Mouse (Mus musculus) embryonic facial prominence, embryonic 14.5 days (tissue): Measurements from ENCODE around the gene Rnf25. TPM values are rescaled to one million over a fixed set of nuclear protein-coding genes. Genes with fewer than 3 reads are reported as not detected.

Experiments
- ATAC-seq: fragments of 200-750 bp; cut with Nextera tagmentation; 2 replicates; pipeline ENCODE4 v1.8.0; 2017; ENCODE audit warnings: low read depth, moderate number of reproducible peaks, moderate TSS enrichment
- DNase-seq: peaks from one replicate; pipeline ENCODE4 v3.0.0-alpha.2; 2015; ENCODE audit warnings: low spot score
- H3K27ac ChIP-seq: fragments of 300-500 bp; sonication (generic); replicated peaks from 2 replicates; pipeline ENCODE4 v1.5.1; 2014; ENCODE audit warnings: low read depth, mild to moderate bottlenecking, low read length, moderate library complexity
- H3K27me3 ChIP-seq: fragments of 300-500 bp; sonication (generic); replicated peaks from 2 replicates; pipeline ENCODE4 v1.6.1; 2014; ENCODE audit warnings: low read length; ENCODE audit not compliant: control insufficient read depth, insufficient read depth
- H3K36me3 ChIP-seq: fragments of 300-500 bp; sonication (generic); 2 replicates; pipeline ENCODE4 v1.6.1; 2014; ENCODE audit warnings: low read length, mixed read lengths; ENCODE audit not compliant: control insufficient read depth, insufficient read depth
- H3K4me1 ChIP-seq: fragments of 300-500 bp; sonication (generic); 2 replicates; pipeline ENCODE4 v1.6.1; 2014; ENCODE audit warnings: antibody characterized with exemption, low read length; ENCODE audit not compliant: control insufficient read depth, insufficient read depth
- H3K4me2 ChIP-seq: fragments of 300-500 bp; sonication (generic); 2 replicates; pipeline ENCODE4 v1.6.1; 2014; ENCODE audit warnings: low read depth, mild to moderate bottlenecking, low read length, moderate library complexity, mixed read lengths
- H3K4me3 ChIP-seq: fragments of 300-500 bp; sonication (generic); 2 replicates; pipeline ENCODE4 v1.5.1; 2014; ENCODE audit warnings: low read depth, mild to moderate bottlenecking, low read length
- H3K9ac ChIP-seq: fragments of 300-500 bp; sonication (generic); 2 replicates; pipeline ENCODE4 v1.6.1; 2014; ENCODE audit warnings: low read depth, mild to moderate bottlenecking, low read length, moderate library complexity, mixed read lengths
- H3K9me3 ChIP-seq: fragments of 300-500 bp; sonication (generic); 2 replicates; pipeline ENCODE4 v1.6.1; 2016; ENCODE audit warnings: low read length; ENCODE audit not compliant: control insufficient read depth
- WGBS: fragments of 180-500 bp; shearing (Covaris S2); extraction: QIAGEN DNeasy Blood & Tissue Kit; methylation state at CpG from one replicate; pipeline ENCODE4 v1.1.7; 2014; 5-methylcytosine and 5-hydroxymethylcytosine counted together
- polyA plus RNA-seq: library from polyadenylated mRNA; unstranded; fragments of >200 nt; fragmentation: Nextera tagmentation; extraction: Ambion mirVana; gene quantifications from 2 replicates; pipeline ENCODE4 v1.2.1, GENCODE M21; 2014

Gene Rnf25
- 7.0 and 8.8 TPM in 2 replicates for polyA plus RNA-seq

- Histone ChIP-seq H3K4me1 (peaks cover 11% of the 10 kb centered on the region), H3K4me3 (peak within 1 kb of the TSS; percentile 69), H3K27ac (no peak within 1 kb of the TSS; the same call in 1 of the 2 replicates), H3K27me3 (no peaks in the 10 kb centered on the region), H3K9ac (peak within 1 kb of the TSS; percentile 79), H3K4me2 (peak within 1 kb of the TSS; percentile 82), H3K36me3 (peaks cover 33% of the 10 kb centered on the region), H3K9me3 (no peaks in the 10 kb centered on the region)
- 10% methylated on average over 25 of the region's 25 CpGs for WGBS
- peak; percentile 94 for ATAC-seq
- DNase-seq: peak; percentile 96
Observed at GRCm38 (mm10) chr1:74601267-74601962, at the start of gene Rnf25, which contains the start of gene Stk36. TSS of gene Rnf25 (minus strand) at chr1:74601397. TSS of gene Stk36 (plus strand) at chr1:74601445.

- no peak overlapping the region for H3K27ac ChIP-seq
- H3K9me3 ChIP-seq: no peaks in the 10 kb centered on the region
- H3K4me2 ChIP-seq: no peak overlapping the region
- H3K4me3 ChIP-seq: no peak overlapping the region
- no peaks in the 10 kb centered on the region for H3K4me1 ChIP-seq
- no peak overlapping the region for H3K9ac ChIP-seq
- no peaks in the 10 kb centered on the region for H3K36me3 ChIP-seq
- H3K27me3 ChIP-seq: no peaks in the 10 kb centered on the region
- peak; percentile 46 for DNase-seq
- no peak for ATAC-seq
Observed at GRCm38 (mm10) chr1:74643926-74644325, 42.7 kb upstream of the Rnf25 start.

GRCm38 (mm10) chr1:74643524-74643923 lies 42.3 kb upstream of the Rnf25 start:
- Histone ChIP-seq H3K9me3 (no peaks in the 10 kb centered on the region), H3K4me1 (no peaks in the 10 kb centered on the region), H3K36me3 (no peaks in the 10 kb centered on the region), H3K4me3 (no peak overlapping the region), H3K4me2 (no peak overlapping the region), H3K27me3 (no peaks in the 10 kb centered on the region), H3K27ac (no peak overlapping the region), H3K9ac (no peak overlapping the region)
- 59% methylated on average over 2 of the region's 2 CpGs for WGBS
- no peak; the same call in 1 of the 2 replicates for ATAC-seq
- DNase-seq: no peak

- 82% methylated on average over 4 of the region's 4 CpGs for WGBS
- H3K27me3 ChIP-seq: no peaks in the 10 kb centered on the region
- no peak for ATAC-seq
- H3K4me1 ChIP-seq: no peaks in the 10 kb centered on the region
- no peak overlapping the region for H3K4me2 ChIP-seq
- H3K4me3 ChIP-seq: no peak overlapping the region
- no peak overlapping the region for H3K27ac ChIP-seq
- no peak for DNase-seq
- no peaks in the 10 kb centered on the region for H3K9me3 ChIP-seq
- H3K36me3 ChIP-seq: peaks cover 14% of the 10 kb centered on the region
- no peak overlapping the region for H3K9ac ChIP-seq
Observed at GRCm38 (mm10) chr1:74632734-74633133, 31.5 kb upstream of the Rnf25 start.

- no peak overlapping the region for H3K9ac ChIP-seq
- peaks cover 26% of the 10 kb centered on the region for H3K36me3 ChIP-seq
- no peaks in the 10 kb centered on the region for H3K9me3 ChIP-seq
- no peak overlapping the region for H3K4me2 ChIP-seq
- ATAC-seq (no peak), DNase-seq (no peak)
- H3K27ac ChIP-seq: no peak overlapping the region
- no peaks in the 10 kb centered on the region for H3K4me1 ChIP-seq
- 32% methylated on average over 7 of the region's 7 CpGs for WGBS
- H3K4me3 ChIP-seq: no peak overlapping the region
- H3K27me3 ChIP-seq: no peaks in the 10 kb centered on the region
Observed at GRCm38 (mm10) chr1:74628001-74628400, 26.8 kb upstream of the Rnf25 start.

GRCm38 (mm10) chr1:74626076-74626475 lies 24.9 kb upstream of the Rnf25 start:
- H3K4me3 ChIP-seq: no peak overlapping the region
- no peak overlapping the region for H3K27ac ChIP-seq
- no peaks in the 10 kb centered on the region for H3K9me3 ChIP-seq
- ATAC-seq (no peak), DNase-seq (no peak)
- H3K4me1 ChIP-seq: no peaks in the 10 kb centered on the region
- H3K9ac ChIP-seq: no peak overlapping the region
- no peaks in the 10 kb centered on the region for H3K27me3 ChIP-seq
- WGBS: 79% methylated on average over 4 of the region's 4 CpGs
- H3K36me3 ChIP-seq: peaks cover 33% of the 10 kb centered on the region
- H3K4me2 ChIP-seq: no peak overlapping the region

GRCm38 (mm10) chr1:74624183-74624582 lies 23.0 kb upstream of the Rnf25 start:
- H3K9me3 ChIP-seq: no peaks in the 10 kb centered on the region
- H3K4me3 ChIP-seq: no peak overlapping the region
- H3K9ac ChIP-seq: no peak overlapping the region
- no peak for DNase-seq
- H3K27me3 ChIP-seq: no peaks in the 10 kb centered on the region
- H3K36me3 ChIP-seq: peaks cover 33% of the 10 kb centered on the region
- ATAC-seq: no peak
- no peaks in the 10 kb centered on the region for H3K4me1 ChIP-seq
- H3K4me2 ChIP-seq: no peak overlapping the region
- WGBS: 88% methylated on average over 1 of the region's 1 CpGs
- no peak overlapping the region for H3K27ac ChIP-seq

- peaks cover 38% of the 10 kb centered on the region for H3K36me3 ChIP-seq
- no peaks in the 10 kb centered on the region for H3K27me3 ChIP-seq
- H3K4me2 ChIP-seq: peak overlapping the region; percentile 82
- H3K4me3 ChIP-seq: peak overlapping the region; percentile 69
- 8% methylated on average over 25 of the region's 26 CpGs for WGBS
- H3K27ac ChIP-seq: no peak overlapping the region; the same call in 1 of the 2 replicates
- DNase-seq (no peak), ATAC-seq (peak; percentile 54)
- H3K9me3 ChIP-seq: no peaks in the 10 kb centered on the region
- H3K9ac ChIP-seq: peak overlapping the region; percentile 79
- H3K4me1 ChIP-seq: peaks cover 11% of the 10 kb centered on the region
Observed at GRCm38 (mm10) chr1:74600501-74601266, 513 bp downstream of the Rnf25 start.
